Mouse (Mus musculus) liver, postnatal 0 days (tissue): Measurements from ENCODE around the gene Pnldc1. TPM values are rescaled to one million over a fixed set of nuclear protein-coding genes. Genes with fewer than 3 reads are reported as not detected.

Source experiments
- ATAC-seq: fragments of 200-750 bp; cut with Nextera tagmentation; 2 replicates; pipeline ENCODE4 v1.8.0; 2017; ENCODE audit warnings: mild to moderate bottlenecking, moderate library complexity
- DNase-seq: peaks from one replicate; pipeline ENCODE4 v3.0.0-alpha.2; 2016
- H3K27ac ChIP-seq: fragments of 300-500 bp; sonication (generic); 2 replicates; pipeline ENCODE4 v1.5.1; 2014; ENCODE audit warnings: antibody characterized with exemption, moderate library complexity, mild to moderate bottlenecking, low read depth
- H3K27me3 ChIP-seq: fragments of 300-500 bp; sonication (generic); 2 replicates; pipeline ENCODE4 v1.6.1; 2014; ENCODE audit warnings: low read length, control low read depth, mixed read lengths; ENCODE audit not compliant: insufficient read depth
- H3K36me3 ChIP-seq: fragments of 300-500 bp; sonication (generic); replicated peaks from 2 replicates; pipeline ENCODE4 v1.6.1; 2014; ENCODE audit warnings: mild to moderate bottlenecking, control low read depth, low read length, moderate library complexity, mixed read lengths; ENCODE audit not compliant: insufficient read depth
- H3K4me1 ChIP-seq: fragments of 300-500 bp; sonication (generic); 2 replicates; pipeline ENCODE4 v1.6.1; 2014; ENCODE audit warnings: antibody characterized with exemption, mild to moderate bottlenecking, control low read depth; ENCODE audit not compliant: insufficient read depth
- H3K4me2 ChIP-seq: fragments of 300-500 bp; sonication (generic); 2 replicates; pipeline ENCODE4 v1.6.1; 2014; ENCODE audit warnings: low read depth, mild to moderate bottlenecking, low read length, moderate library complexity, mixed read lengths
- H3K4me3 ChIP-seq: fragments of 300-500 bp; sonication (generic); 2 replicates; pipeline ENCODE4 v1.5.1; 2014; ENCODE audit warnings: low read depth, low read length
- H3K9ac ChIP-seq: fragments of 300-500 bp; sonication (generic); replicated peaks from 2 replicates; pipeline ENCODE4 v1.6.1; 2014; ENCODE audit warnings: mild to moderate bottlenecking, moderate library complexity
- H3K9me3 ChIP-seq: fragments of 300-500 bp; sonication (generic); 2 replicates; pipeline ENCODE4 v1.6.1; 2016; ENCODE audit warnings: mild to moderate bottlenecking, control low read depth, low read length, mixed read lengths
- CTCF ChIP-seq: sonication (generic); IDR thresholded peaks from 2 replicates; pipeline ENCODE4 v1.5.1; 2016; ENCODE audit warnings: antibody characterized with exemption, low read depth
- EP300 ChIP-seq: IDR thresholded peaks from 2 replicates; pipeline ENCODE4 v1.6.1; 2016; ENCODE audit warnings: antibody characterized with exemption, low read depth, mild to moderate bottlenecking
- WGBS: fragments of 180-500 bp; shearing (Covaris S2); extraction: QIAGEN DNeasy Blood & Tissue Kit; methylation state at CpG from one replicate; pipeline ENCODE4 v1.1.7; 2014; ENCODE audit not compliant: insufficient replicate concordance; 5-methylcytosine and 5-hydroxymethylcytosine counted together
- polyA plus RNA-seq: library from polyadenylated mRNA; unstranded; fragments of >200 nt; fragmentation: Nextera tagmentation; extraction: Ambion mirVana; gene quantifications from 2 replicates; pipeline ENCODE4 v1.2.1, GENCODE M21; 2015

Gene Pnldc1
- polyA plus RNA-seq, 1 experiment from 2014 or later, result 0.95 TPM

DNA sequence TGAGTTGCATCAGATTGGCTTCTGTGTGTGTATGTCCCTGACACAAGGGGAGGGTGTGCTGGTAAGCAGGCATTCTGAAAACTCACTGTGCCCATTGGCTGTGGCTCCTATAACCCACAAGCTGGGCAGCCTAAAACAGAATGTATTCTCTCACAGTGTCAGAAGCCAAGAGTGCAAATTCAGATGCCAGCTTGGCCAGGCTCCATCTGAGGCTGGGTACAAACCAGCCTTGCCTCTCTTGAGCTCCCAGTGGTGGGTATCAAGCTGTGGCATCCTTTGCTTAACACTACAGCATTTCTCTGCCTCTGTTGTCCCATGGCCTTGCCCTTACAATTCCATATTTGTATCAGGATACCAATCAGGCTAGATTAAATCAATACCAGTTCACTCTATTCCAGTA is 45.9 kb downstream of the Pnldc1 start:
- ATAC-seq (no peak), DNase-seq (no peak)
- H3K4me2 ChIP-seq, result no peak overlapping the region
- no peaks in the 10 kb centered on the region for H3K27me3 ChIP-seq
- no peaks in the 10 kb centered on the region for H3K36me3 ChIP-seq
- H3K4me1 ChIP-seq, result no peaks in the 10 kb centered on the region
- H3K9me3 ChIP-seq, result no peaks in the 10 kb centered on the region
- no peak overlapping the region for H3K4me3 ChIP-seq
- TF ChIP-seq CTCF (no peak), EP300 (no peak)
- H3K9ac ChIP-seq, result no peak overlapping the region
- H3K27ac ChIP-seq, result no peak overlapping the region

DNA sequence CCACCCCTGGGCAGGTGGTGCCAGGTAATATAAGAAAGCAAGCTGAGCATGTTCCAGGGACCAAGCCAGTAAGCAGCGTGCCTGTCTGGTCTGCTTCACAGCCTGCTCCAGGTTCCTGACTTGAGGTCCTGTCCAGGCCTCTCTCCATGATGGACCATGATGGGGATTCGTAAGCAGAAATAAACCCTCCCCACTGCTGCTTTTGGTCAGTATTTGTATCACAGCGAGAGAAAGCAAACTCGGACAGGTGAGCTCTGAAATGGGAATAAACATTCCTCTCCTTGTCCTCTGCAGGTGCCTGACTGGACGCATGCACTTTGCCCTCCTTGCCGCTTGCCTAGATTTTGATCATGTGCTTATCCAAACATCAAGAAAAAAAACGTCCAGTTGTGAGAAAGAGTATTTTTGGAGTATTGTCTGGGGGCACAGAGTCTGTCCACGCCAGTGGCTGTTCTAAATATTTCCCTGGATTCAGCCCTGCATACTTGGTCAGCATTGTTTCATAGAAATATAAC is 51.0 kb downstream of the Pnldc1 start:
- no peak overlapping the region for H3K4me2 ChIP-seq
- H3K4me1 ChIP-seq, result no peaks in the 10 kb centered on the region
- H3K4me3 ChIP-seq, result no peak overlapping the region
- no peaks in the 10 kb centered on the region for H3K27me3 ChIP-seq
- no peaks in the 10 kb centered on the region for H3K9me3 ChIP-seq
- ATAC-seq (no peak), DNase-seq (no peak)
- no peaks in the 10 kb centered on the region for H3K36me3 ChIP-seq
- no peak overlapping the region for H3K9ac ChIP-seq
- no peak overlapping the region for H3K27ac ChIP-seq
- TF ChIP-seq EP300 (no peak), CTCF (no peak)
- 62% methylated on average over 8 of the region's 8 CpGs for WGBS

DNA sequence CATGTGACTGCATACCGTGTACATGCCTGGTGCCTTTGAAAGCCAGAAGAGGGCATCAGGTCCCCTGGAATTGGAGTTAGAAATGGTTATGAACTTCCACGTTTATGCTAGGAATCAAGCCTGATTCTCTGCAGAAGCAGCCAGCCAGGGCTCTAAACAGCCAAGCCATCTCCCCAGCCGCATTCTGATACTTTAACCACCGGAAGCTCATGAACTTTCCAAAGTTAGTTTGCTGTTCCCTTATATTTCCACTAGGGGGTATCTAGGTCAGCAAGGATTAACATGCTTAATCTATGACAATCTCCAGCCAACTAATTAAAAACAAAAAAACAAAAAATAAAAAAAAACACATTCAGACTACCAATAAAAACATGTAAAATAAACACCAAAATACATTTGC is 52.0 kb downstream of the Pnldc1 start:
- Histone ChIP-seq H3K9me3 (no peaks in the 10 kb centered on the region), H3K4me1 (no peaks in the 10 kb centered on the region), H3K27ac (no peak overlapping the region), H3K36me3 (no peaks in the 10 kb centered on the region), H3K4me3 (no peak overlapping the region), H3K9ac (no peak overlapping the region), H3K4me2 (no peak overlapping the region), H3K27me3 (no peaks in the 10 kb centered on the region)
- no peak for DNase-seq
- TF ChIP-seq CTCF, result peak; percentile 39; the same call in 1 of the 2 replicates
- TF ChIP-seq EP300, result no peak
- 34% methylated on average over 4 of the region's 4 CpGs for WGBS
- ATAC-seq, result no peak

DNA sequence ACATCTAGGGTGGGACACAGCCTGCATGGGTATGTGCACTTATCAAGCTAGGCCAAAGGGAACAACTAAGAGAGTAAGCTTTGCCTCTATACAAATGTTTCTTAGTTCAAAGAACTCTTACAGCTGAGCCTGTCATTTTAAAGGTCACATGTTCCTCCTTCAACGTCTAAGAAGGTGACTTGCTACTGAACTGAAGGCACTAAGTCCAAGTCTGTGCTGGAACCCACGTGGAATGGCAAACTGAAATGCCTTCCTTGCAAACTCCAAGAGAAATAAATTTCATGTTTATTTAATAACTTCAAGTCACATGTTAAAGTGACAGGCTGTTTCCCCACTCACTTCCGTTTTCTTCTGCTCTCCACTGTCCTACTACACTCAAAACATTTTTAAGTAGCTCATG is 52.6 kb downstream of the Pnldc1 start:
- no peak for DNase-seq
- Histone ChIP-seq H3K9me3 (no peaks in the 10 kb centered on the region), H3K4me3 (no peak overlapping the region), H3K9ac (no peak overlapping the region), H3K27me3 (no peaks in the 10 kb centered on the region), H3K4me2 (no peak overlapping the region), H3K27ac (no peak overlapping the region), H3K4me1 (no peaks in the 10 kb centered on the region), H3K36me3 (no peaks in the 10 kb centered on the region)
- no peak for ATAC-seq
- TF ChIP-seq CTCF (no peak), EP300 (no peak)
- 41% methylated on average over 3 of the region's 3 CpGs for WGBS

DNA sequence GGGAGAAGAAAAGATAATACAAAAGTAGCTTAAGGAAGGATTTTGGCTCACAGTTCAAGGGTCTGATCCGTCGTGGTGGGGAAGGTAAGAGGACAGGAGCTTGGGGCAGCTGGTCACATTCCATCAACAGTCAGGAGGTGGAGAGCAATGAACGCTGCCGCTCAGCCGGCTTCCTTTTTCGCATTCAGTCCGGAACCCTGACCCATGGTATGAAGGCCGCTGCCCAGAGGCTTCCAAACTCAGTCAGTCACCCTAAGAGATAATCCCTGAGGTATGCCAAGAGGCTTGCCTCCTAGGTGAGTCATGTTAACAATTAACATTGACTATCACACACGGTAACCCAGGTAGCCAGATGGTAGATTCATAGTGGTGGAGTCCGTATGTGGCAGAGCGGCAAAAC is 55.6 kb downstream of the Pnldc1 start:
- Histone ChIP-seq H3K4me1 (no peaks in the 10 kb centered on the region), H3K9ac (no peak overlapping the region), H3K9me3 (no peaks in the 10 kb centered on the region), H3K36me3 (no peaks in the 10 kb centered on the region), H3K27me3 (no peaks in the 10 kb centered on the region), H3K4me2 (no peak overlapping the region), H3K27ac (no peak overlapping the region), H3K4me3 (no peak overlapping the region)
- no peak for ATAC-seq
- no peak for TF ChIP-seq CTCF
- no peak for TF ChIP-seq EP300
- 93% methylated on average over 11 of the region's 11 CpGs for WGBS
- DNase-seq, result no peak

DNA sequence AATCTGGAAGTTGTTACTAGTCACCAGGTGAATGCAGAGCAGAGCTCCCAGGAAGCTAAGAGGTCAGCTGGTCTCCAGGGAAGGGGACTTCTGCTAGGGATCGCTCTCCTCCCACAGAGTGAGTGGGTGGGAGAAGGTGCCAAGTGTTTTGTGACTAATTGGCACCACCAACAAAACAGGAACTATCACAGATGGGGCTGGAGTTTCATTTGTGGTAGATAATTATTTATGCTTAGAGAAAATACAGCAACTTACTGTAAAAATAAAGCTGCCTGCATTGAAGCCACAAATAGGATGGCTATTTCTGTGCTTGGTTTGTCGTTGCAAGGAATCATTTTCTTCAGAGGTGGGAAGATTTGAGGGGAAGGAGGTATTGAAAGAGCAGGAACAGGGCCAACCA is 56.2 kb downstream of the Pnldc1 start:
- TF ChIP-seq CTCF (no peak), EP300 (no peak)
- WGBS, result 64% methylated on average over 2 of the region's 2 CpGs
- no peaks in the 10 kb centered on the region for H3K9me3 ChIP-seq
- no peak overlapping the region for H3K4me2 ChIP-seq
- H3K9ac ChIP-seq, result no peak overlapping the region
- H3K4me1 ChIP-seq, result no peaks in the 10 kb centered on the region
- DNase-seq, result no peak
- ATAC-seq, result no peak
- no peak overlapping the region for H3K27ac ChIP-seq
- no peaks in the 10 kb centered on the region for H3K36me3 ChIP-seq
- no peaks in the 10 kb centered on the region for H3K27me3 ChIP-seq
- no peak overlapping the region for H3K4me3 ChIP-seq

DNA sequence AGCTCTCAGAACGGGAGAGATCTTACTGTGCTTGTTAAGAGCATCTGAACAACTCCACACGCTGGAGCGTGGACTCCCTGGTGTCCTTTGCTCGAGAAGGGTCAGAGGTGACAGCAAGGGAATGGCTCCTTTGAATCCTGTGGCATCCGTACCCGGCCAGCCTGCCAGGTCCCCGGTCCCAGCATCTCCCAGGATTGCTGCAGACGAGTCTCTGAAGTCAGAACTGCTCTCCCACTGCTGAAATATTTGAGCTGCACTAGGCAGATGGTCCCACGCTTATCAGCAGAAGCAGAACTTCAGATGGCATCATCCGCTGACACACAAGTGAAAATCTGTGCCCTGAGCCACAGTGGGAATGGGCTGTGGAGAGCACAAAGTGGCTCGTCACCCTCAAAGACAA is 58.3 kb downstream of the Pnldc1 start:
- TF ChIP-seq CTCF (no peak), EP300 (no peak)
- Histone ChIP-seq H3K36me3 (no peaks in the 10 kb centered on the region), H3K4me1 (no peaks in the 10 kb centered on the region), H3K9me3 (no peaks in the 10 kb centered on the region), H3K27me3 (no peaks in the 10 kb centered on the region), H3K4me3 (no peak overlapping the region), H3K27ac (no peak overlapping the region), H3K4me2 (no peak overlapping the region), H3K9ac (no peak overlapping the region)
- WGBS, result 69% methylated on average over 11 of the region's 11 CpGs
- DNase-seq (no peak), ATAC-seq (no peak)
